Mouse (Mus musculus) layer of hippocampus, postnatal 25 days (tissue): ENCODE data around the gene Atp8b4. TPM values are rescaled to one million over a fixed set of nuclear protein-coding genes. Genes with fewer than 3 reads are reported as not detected.
"Not testable (repeated sequence)": the region's sequence is repeated elsewhere in the genome, so short reads cannot be mapped to it uniquely, and the experiment has no call there.

ENCODE experiments used
- DNase-seq, 2 experiments: peaks; one replicate each; pipeline ENCODE4 v3.0.0; 2022; ENCODE audit warnings: mixed read lengths in 2 of 2, low spot score in 1 of 2; ENCODE audit errors: extremely low spot score in 1 of 2
- total RNA-seq, 2 experiments: library from RNA; stranded (reverse); gene quantifications; 2 replicates each; pipeline ENCODE4 v1.2.3; 2021

Atp8b4 gene
- not detected for total RNA-seq

DNA sequence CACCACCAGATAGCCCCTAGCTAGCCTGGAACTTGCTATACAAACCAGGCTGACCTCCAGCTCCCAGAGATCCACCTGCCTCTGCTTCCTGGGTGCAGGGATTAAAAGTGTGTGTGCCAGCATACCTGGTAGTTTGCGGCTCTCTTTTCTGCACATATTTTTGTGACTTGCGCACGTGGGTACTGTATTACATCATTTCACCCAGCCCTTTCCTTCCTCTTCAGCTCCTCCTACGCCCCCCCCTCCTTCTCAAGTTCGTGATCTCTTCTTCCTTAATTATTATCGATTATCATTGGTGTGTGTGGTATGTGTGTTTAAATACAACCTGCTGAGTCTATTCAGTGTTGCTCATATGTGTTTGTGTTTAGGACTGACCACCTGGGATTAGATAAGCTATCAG is at the start of gene Atp8b4:
Gene Atp8b4 (minus strand): TSS at position 154 of the 400 bp plus-strand sequence.
- no peak for DNase-seq

DNA sequence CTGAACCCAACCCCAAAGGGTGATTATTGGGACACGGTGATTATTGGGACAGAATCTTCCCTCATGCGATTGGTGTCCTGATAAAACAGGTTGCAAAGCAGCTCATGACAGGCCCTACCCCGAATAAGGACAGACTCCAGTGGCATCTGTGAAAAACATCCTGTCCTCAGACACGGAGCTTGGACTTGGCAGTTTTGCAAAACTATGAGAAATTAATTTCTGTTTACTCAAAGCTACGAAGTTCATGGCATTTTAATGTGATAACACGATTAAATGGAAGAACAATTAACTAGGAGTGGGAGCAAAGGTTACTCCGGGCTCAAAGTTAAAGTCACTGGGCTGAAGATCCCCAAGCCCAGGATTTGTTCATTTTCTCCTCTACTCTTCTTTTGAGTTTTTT is 49.2 kb upstream of the Atp8b4 start:
- DNase-seq, result no peak

DNA sequence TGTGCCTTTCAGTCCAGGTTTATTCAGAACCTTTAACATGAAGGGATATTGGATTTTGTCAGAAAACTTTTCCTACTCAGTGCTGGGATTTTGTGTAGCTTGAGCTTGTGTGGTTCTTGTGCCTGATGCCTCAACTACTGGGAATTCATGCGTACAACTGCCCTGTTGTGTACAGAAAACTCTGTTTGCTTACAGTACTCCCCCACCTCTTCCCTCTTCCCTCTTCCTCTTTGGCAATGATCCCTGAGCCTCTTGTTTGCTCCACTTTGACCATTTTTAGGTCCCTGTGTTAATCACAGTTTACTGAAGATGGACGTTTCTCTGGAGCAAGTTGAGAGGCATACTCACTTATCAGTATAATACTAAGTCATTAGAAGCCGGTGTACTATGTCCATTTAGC is 45.9 kb upstream of the Atp8b4 start:
- no peak for DNase-seq

DNA sequence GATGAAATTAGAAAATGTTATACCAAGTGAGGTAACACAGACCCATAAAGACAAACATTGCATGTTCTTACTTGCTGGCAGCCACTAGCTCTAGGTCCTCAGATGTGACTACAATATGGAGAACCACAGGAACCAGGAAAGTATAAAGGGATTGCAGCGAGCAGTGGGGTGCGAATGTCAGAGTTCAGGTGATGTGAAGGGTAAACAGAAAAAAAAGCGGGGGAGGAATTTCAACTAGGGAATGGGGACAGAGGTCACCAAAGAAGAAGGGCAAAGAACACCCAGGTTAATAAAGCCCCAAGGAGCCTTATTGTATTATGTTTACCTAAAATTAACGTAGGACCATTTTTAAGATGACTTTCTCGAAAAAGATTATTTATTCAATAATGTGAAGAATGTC is 44.8 kb upstream of the Atp8b4 start:
- DNase-seq, result no peak

DNA sequence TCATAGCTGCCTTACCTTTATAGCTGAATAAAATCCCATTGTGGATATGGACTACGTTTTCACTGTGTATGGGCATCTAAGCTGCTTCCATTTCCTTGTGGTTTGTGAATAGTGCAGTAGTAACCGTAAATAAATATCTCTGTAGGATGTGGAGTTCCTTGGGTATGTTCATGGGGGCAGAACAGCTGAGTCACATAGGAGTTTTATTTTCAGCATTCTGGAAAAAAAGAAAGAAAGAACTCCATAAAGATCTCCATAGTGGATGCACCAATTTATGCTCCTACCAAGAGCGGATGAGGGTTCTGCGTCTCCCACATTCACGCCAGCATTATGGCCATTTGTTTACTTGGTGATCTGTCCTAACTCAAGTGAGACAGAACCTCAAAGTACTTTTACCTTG is 41.7 kb upstream of the Atp8b4 start:
- DNase-seq, result no peak

DNA sequence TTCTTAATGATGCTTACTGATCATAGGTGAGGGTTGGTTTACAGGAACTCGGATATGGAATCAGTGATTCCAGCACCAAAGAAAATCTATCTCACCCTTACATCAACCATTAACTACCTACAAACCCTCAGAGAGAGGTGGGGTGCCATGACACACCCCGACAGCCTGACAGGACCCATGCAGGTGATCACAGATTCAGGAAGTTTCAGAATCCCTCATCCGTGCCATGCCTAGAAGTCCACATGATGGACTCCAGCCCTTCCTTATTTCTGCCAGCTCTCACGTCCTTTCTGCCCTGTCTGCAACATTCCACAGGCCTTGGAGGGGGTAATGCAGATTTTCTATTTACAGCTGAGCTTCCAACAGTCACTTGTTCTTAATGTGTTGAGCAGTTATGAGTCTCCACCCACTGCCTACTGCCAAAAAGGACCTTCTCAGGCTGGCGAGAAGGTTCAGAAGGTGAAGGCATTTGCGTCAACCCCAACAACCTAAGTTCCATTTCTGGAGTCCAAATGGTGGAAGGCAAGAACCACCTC is 40.0 kb upstream of the Atp8b4 start:
- no peak for DNase-seq

DNA sequence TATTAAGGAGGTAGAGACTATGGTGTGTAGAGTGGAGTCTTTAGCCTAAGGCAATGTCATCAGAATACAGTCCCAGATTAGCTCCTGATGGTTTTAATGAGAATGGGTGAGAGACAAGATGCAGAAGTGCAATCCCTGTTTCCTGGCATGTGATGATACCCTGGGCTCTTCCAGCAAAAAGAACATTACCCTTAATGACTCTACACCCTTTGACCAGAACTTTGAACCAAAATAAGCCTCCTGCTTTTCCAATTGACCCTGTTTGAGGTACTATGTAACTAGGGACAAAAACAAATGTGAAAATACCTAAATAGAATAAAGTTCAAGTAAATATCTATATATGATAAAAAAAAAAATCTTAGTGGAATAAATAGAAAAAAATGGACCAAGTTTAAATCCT is 37.2 kb upstream of the Atp8b4 start:
- DNase-seq, result no peak

DNA sequence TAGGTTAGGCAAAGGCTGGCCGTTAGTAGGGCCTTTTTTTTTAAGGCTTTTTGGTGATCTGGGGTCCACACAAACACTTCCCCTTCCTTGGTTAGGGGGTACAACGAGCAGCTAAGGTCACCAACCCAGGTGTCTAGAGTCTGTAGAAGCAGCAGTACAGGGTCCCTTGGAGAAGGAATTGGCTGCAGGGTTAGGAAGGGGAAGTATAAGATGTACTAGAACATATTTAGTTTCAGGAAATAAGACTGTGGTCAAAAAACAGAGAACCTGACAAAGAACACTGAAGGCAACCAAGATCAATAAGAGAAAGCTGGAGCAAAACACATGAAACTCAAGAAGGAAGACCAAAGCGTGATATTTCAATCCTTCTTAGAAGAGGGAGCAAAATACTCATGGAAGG is 30.1 kb upstream of the Atp8b4 start:
- DNase-seq, result no peak

DNA sequence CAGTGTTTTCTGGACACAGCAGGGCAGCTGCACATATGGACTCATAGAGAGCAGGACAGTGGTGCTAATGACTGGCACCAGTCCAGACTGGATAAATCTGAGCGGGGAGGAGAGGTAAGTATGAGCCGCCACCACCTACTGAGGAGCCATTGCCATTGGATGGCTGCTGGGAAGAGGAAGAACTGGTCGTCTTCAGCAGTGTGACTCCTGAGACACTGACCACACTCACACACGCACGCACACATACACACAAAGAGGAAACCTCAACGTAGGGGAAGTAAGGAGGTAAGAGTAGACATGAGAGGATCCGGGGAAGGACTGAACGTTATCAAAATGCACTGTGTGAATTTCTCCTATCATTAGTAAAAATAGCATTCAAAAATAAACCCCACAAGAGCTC is 27.0 kb upstream of the Atp8b4 start:
- no peak for DNase-seq

DNA sequence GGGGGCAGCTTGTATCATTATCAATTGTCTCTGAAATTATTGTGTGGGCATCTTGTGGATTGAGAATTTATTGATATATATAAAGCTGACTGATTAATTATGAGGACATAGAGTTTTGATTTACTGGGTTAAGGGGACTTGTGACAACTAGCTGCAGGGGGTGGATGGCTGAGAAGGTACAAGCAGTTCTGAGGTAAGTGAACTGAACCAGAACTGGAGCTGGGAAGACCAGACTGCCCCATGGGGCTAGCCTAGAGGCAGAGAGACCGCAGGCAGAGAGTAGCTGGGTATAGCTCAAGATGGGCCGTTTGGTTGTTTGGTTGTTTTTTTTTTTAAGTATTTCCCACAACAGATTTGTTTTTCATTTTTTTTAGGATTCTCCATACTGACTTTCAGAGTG is 23.8 kb upstream of the Atp8b4 start:
- DNase-seq, result no peak

DNA sequence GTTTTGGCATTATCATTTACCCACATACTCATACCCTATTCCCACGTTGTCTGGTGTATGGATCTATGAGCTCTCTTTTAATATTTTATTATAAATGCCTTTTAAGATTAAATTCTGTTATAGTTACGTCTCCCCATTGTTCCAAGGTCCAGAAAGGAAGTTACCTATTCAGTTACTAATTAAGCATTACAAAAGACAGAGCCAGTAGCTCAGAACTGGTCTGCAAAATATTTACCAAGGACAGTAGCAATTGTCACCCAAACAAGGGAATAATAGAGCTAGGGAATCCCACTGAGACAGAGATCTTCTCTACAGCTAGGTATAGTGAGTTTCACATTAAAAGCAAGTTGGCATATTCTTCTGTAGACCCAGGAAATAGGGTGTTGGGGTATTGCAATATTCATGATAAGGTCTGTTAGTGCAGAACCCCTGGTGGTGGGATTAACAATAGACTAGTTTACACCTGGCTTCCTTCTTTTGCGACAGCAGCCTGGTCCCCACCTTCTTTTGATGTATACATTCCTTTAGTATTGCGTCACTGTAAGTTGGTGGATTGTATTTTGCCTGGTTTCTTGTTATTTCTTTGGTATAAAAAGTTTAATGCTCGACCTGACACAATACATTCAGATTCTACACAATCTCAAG is 22.7 kb upstream of the Atp8b4 start:
- not testable (repeated sequence) for DNase-seq

DNA sequence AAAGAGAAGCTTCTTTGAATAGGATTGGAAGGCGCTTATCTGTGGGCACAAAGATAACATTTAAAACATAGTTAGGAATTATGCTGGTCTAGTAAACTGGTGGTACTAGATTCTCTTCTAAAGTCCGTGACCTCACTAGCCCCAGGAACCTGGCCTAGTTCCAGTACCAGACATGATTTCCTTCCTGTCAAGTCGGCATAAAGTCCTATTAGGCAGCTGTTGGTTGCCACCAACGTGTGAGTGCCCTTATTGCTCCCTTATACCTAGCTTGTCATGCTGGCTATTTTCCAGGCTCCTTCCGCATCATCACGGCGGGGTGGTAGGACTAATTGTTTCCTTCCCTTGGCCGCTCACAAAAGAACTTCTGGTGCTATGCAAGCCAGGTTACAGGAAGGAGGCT is 21.6 kb upstream of the Atp8b4 start:
- no peak for DNase-seq

DNA sequence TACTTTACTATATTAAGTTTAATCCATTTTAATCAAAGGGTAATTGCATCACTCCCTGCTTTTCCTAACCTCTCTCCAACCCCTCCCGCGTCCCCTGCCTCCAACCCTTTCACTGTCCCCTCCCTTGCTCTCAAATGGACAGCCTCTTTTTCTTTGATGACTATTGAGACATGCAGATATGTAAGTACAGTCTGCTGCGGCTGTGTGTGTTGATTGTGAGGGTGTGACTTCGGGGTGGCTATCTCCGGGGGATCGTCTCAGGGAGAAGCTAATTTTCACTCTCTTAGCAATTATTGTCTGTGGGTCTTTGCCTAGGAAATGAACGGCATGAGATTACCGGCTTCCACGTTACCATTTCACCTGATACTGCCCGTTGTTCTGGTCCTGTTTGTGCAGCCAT is 21.0 kb upstream of the Atp8b4 start:
- DNase-seq, result no peak

DNA sequence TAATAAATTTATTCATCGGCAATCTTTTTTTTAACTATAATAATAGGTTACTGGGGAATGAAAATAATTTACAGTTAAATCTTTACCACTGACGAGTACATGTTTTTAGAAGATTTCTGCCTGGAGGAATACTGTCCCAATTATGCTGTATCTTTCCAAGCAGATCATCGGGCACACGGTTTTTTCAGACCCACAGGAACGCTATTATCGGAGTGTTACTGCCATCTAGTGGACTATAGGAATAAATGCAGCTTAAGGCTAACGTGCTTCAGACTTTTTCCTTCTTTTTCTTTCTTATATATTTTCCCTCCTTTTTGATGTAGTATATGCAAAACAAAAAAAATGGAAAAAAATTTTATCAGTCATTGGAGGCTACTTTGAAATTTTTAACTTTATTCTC is 20.4 kb upstream of the Atp8b4 start:
- DNase-seq, result no peak

DNA sequence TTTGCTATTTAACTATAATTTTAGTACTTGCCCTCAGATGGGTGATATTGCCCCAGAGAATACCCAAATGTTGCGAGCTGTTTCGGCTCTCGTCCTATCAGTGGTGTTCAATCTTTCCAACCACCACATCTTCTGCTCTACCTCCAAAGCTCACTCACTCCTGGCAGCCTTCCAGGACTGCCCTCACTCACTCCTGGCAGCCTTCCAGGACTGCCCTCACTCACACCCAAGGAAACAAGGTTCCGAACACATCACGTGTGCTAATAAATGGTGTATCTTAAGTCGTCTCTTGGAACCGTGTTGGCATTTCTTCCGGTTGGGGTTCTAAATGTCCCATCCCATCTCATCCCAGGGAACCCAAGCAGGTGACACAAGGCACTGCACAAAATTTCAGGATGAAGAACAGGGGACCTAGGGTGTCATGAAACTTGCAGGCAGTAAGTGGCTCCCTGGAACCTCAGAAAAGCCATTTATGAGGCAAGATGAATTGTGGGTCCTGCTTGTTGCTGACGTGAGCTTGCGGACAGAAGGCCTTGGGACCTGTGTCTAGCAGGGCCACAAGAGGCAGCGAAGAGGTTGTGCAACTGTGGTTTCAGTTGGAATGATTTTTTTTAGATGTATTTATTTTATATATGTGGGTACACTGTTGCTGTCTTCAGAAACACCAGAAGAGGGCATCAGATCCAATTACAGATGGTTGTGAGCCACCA is 19.6 kb upstream of the Atp8b4 start:
- no peak for DNase-seq

DNA sequence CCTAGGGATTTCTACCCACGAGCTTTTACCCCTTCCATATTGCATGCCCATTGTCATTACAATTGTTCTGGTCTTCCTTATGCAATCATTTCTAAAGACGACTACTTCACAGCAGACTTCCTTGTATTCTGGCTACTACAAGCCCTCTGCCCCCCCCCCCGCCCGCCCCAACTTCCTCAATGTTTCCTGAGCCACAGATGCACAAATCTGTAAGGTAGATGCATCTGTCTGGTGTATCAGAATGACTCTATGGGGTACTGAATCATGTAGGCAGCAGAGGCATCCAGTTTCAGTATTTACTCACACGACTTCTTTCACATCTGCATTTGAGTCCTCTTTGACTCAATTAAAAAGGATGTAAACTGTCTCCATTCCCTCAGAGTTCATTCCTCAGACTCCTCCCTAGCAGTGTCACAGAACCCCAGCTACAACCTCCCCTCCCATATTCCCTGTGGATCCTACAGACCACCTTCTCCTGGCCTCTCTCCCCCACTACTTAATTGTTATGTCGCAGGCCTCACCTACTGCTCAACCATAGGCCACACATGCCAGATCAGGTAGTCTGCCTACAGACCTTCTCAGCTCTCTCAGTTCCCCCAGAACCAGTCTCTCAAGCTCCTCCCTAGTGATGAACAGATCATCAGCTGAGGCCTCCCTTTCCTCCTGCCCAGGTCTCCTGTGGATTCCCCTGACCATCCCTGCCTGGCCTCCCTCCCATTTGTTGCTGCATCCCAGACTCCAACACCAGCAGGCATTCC is 14.8 kb upstream of the Atp8b4 start:
- DNase-seq, result no peak

DNA sequence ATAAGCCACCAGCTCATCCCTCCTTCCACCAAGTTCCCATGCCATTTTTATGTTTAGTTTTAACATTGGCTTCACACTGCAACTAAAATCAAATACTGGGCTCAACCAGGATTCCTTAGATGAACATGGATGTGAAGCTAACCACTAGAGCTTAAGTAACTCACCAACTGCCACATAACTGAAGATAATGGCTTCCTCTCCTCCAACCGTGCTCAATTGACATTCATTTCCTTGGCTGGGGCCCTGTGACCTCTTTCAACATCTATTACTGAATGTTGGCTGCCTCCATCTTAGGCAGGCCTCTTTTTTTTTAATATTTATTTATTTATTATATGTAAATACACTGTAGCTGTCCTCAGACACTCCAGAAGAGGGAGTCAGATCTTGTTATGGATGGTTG is 7.8 kb upstream of the Atp8b4 start:
- no peak for DNase-seq

DNA sequence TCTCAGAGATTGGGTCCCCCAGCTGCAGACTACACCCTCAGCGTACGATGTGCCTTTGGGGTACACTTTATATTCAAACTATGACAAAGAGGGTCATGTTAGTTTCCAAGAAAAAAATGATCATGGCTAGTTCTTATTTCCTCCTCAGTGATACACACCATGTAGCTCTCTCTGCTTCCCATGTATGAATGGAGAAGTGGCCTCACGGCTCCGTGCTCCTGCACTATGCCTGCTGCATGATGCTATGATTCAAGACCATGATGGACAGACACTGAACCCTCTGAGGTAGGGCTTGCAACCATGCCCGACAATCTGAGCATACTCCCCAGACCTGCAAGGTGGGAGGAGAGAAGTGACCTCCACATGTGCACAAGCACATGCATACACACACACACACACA is 7.0 kb upstream of the Atp8b4 start:
- DNase-seq, result no peak

DNA sequence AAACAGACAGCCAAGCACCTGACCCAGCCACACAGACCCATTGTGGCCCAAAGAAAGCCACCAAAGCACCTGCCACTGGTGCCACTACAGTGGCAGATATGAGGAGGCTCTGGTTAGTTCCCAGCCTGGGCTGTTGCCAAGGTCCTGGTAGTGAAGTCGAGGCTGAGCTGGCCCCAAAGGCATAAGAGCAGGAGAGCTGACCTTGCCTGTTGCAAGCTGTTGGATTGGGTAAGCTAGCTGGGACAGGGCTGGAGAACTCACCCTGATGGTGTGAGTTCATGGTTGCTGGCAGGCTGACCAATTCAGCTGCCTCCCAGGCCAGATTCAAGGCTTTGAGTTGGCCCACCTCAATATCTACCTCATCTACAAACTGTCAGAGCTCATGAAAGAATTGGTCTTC is 4.7 kb upstream of the Atp8b4 start:
- no peak for DNase-seq

DNA sequence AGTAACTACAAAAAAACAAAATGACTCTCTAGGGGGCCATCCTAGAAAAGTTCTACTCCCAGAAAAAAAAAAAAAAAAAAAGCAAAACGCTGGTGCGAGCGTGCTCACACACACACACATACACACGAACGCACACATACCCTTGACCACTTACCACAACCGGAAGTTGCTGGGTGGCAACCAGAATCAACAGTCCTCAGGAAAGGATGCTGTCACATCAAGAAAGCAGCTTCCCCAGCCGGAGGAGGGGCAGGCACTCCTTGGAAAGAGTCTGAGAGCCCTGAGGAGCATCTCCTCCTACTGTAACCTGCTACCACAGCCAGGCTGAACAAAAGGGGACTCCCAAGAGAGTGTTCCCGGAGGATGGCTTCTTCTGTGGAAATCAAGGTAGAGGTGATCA is 744 bp downstream of the Atp8b4 start:
- no peak for DNase-seq

DNA sequence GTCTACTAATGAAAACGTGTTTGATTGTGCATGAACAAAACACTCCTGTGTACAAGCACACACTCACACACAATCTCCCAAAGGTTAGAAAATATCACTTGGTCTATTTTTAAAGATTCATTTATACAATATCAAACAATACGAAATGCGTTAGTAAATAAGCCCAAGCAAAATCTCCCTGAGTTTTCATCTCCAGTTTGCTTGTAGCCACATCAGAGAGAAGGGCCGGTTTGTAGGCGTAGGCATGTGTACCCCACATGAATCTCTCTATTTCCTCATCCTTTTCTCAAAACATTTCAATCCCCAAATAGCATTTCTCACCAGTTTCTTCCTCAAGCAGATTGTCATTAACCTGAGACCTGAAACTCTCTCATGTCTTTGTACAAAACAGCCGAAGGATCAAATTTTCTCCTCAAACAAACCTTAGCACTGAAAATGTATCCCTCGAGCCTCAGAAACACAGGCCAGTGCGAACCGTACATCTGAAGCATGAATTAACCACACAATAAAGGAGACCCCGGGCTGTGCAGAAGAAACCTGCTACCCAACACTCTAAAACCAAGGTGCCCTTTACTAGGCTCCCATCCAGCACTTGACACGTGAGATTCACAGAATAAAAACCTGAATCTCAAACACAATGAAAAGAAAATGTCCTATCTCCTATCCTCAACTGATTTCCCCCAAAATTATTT is 1.6 kb downstream of the Atp8b4 start:
- no peak for DNase-seq
